Mouse (Mus musculus) ES-Bruce4 (cell line): ENCODE results near the gene Hus1b.

ENCODE experiments used
- CTCF ChIP-seq: IDR thresholded peaks from one replicate; pipeline ENCODE4 v1.8.1; 2011; ENCODE audit warnings: low read depth, low read length
- EP300 ChIP-seq: IDR thresholded peaks from 2 replicates; pipeline ENCODE4 v1.6.1; 2011; ENCODE audit warnings: low read depth, low read length; ENCODE audit not compliant: insufficient read depth
- POLR2A ChIP-seq: IDR thresholded peaks from one replicate; pipeline ENCODE4 v1.8.1; 2011; ENCODE audit warnings: low read length; ENCODE audit not compliant: insufficient read depth

- TF ChIP-seq CTCF (no peak), POLR2A (no peak), EP300 (no peak)
Observed at GRCm38 (mm10) chr13:30901387-30902041, 46.0 kb downstream of the Hus1b start.
